Mouse (Mus musculus): ENCODE results near the gene Nphp3. TPM values are rescaled to one million over a fixed set of nuclear protein-coding genes. Genes with fewer than 3 reads are reported as not detected.

Gene Nphp3
- total RNA-seq, 2 experiments from 2014 or later = 4.8 to 5.0 TPM

DNA sequence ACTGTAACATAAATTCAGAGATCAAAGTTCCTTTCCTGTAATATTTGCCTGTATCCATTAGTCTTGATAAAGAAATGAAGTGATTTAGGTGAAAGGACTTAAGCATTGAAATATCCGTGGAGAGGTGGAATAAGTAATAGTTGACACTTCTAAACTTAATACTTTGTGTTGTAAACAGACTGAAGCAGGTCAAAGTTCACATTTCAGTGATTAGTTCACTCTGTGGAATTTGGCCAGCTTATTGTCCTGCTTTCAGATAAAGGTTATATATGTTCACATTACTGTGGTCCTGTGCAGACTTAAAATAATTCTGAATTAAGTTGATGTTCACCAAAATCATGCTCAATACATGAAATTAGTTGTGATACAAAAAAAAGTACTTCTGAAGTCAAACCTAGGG, 62.2 kb downstream of the Nphp3 start:
- no peak for DNase-seq

DNA sequence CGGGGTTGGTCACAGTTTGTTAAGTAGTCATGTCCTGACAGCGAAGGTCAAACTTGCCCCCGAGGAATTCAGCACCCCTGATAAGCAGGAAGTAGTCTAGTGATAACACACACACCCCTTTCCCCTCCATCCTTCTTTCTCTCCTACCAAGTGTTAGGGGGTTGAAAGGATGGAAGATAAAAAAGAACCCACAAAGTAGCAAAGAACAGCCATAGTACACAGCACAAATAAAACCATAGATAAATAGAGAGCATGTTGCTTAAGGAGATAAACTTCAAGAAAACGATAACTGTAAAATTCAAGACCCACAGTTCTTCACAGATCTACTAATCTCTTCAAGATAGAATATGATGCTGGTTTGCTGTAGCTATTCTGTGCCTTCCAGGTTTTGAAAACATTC, 67.9 kb downstream of the Nphp3 start:
- DNase-seq = no peak

DNA sequence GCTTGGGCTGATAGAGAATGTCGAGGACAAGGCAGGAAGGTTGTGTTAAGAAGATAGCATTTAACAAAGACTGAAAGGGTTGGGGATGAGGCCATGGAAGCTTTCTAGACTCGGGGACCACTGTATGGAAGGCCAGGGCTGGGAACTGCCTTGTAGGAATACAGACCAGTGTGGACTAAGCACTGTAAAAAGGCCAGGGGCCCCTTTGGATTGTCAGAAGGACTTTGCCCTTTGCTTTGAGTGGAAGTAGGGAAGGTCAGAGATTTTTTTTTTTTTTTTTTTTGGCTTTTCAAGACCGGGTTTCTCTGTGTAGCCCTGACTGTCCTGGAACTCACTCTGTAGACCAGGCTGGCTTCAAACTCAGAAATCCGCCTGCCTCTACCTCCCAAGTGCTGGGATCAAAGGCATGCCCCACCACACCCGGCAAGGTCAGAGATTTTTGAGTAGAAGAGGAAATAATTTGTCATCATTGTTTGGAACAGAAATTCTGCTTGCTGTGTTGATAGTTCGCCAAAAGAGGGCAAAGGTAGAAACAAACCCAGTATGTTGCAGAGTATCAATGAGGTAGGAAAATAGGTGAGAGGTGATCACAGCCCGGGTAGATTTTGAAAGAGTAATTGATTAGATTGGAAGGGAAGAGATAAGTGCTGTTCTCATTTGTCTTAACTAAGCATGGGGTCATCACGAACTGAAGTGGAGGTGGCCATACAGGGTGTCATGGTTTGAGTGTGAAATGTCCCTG, 68.7 kb downstream of the Nphp3 start:
- DNase-seq = no peak

DNA sequence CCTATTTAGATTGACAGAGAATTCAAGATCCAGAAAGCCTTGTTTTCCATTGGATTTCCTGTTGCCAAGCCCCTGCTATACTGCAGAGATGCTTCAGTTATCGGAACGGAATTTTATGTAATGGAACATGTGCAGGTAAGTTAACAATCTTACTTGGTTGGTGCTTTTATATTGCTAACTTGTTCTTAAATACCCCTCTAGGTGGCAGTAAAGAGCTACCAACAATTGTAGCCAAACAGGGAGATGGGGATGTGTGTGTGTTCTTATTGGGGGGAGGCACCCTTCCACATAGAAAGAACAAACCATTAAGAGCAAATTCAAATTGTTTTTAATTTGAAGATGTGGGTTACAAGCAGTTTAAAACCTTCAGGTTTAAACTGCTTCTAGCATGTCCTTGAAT, 73.5 kb downstream of the Nphp3 start:
- no peak for DNase-seq

DNA sequence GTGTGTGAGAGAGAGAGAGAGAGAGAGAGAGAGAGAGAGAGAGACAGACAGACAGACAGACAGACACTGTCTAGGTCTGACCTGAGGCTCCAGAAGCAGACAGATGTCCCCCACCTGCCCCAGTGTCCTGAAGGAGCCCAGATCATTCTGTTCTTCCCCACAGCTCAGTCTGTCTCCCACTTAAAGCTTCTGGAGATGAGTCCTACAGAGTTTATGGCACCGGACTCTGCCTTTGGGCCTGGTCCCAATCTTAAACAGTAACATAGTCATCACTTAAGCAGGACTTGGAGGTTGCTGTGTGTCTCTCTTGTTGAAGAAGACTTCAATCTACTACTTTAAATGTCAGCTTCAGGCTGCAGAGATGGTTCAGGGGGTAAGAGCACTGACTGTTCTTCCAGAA, 76.4 kb downstream of the Nphp3 start:
- no peak for DNase-seq

DNA sequence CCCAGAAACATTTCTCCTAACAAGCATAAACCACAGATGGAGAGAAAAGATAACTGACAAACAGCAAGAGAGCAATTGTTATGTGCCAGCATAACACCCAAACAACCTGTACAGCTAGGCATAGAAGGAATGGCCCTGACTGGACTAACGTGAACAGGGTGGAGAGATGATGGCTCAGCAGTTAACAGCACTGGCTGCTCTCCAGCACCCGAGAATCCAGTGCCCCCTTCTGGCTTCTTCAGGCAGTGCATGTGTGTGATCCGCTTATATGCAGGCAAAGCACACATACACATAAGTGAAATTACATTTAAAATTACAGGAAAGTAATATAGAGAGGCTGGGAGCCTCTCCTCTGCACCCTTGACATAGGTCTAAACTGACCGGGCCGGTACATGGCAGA, 77.0 kb downstream of the Nphp3 start:
- peak; percentile 53 for DNase-seq

DNA sequence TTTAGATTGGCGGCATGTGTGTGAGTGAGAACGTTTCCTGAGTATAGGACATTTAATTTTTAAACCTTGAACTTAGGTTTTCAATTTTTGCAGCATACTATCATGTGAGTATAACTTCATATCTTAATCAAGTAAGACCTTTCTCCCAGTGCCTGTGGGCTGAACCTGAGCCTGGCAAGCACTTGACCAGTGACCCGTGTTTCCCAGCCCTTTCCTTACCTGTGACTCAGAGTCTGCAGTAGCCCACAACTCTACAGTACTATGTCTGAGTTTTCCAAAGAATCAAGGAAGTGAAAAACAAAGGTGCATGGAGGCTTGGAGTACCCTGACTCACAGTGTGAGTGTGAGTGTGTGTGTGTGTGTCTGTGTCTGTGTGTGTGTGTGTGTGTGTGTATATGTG, 77.7 kb downstream of the Nphp3 start:
- no peak for DNase-seq

DNA sequence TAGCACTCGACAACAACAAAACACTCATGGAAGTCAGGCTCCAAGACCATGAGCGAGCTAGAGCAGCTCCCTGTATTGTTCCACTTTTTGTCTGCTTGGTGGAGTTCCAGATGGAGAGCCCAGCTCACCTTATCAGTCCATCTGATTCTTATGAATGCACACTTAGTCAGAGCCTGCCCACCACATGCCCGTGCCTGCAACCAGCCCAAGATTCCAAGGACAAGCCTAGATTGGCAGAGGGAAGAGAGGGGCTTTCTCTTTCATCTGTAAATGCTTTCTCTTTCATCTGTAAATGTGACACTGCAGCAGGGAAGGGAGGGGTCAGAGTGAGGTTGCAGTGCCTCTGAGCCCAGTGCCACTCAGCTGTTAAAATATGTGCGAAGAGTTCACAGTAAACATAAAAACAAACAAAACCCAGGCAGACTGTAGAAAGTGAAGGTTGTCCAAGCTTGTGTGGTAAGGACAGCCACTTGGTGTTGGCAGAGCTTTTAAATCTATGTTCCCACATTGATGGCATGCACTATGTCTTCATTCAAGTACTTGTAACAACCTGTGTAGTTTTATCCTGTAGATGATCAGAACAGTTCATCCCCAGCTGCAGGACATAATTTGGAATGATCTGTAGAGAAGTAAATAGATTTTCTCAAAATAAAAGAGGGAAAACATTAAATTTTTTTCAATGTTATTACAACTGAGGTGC, 83.5 kb downstream of the Nphp3 start:
- no peak for DNase-seq

DNA sequence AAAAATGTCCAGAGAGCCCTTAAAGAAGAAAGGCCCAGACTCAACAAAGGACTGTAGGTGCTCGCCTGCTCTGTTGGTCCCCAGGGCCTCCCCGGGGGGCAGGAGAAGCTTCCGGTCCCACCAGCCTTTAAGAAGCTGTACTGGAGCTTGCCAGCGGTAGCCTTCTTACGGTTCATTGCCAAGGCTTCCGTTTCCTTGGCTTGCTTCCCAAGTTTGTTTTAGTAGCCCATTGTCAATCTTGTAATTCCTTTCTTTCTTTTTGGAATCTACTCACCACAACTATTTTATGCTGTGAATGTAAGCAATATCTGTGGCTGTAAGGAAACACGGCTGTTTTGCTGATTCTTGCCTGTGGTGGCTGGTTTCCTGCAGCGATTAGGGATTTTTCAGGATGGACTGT, 86.2 kb downstream of the Nphp3 start:
- DNase-seq = peak; percentile 51

DNA sequence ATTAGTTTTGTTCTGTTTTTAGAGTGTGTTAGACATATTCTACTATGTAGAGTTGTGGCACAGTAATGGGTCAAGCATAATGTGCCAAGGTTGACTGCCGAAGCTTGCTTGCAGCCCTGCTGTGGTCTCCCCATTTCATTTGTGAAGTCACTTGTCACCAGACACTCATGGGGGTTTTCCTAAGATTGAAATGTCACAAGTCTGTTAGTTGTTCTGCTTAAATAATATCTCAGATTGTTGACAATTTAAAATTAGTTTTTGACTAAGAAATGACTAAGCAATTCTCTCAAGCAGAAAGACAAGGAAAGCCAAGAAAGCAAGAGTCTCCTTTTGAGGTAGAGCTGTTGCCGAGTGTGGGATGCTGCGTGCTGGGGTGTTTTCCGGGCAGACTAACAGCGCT, 90.6 kb downstream of the Nphp3 start:
- no peak for DNase-seq

Other genes with a start within 250 kb of the Nphp3 start
- 10 to 100 TPM; 17.6 to 21.9 TPM for gene Tmem108, start 240.7 kb upstream of the Nphp3 start, total RNA-seq (2021)
- gene Gm28305, start 38.1 kb downstream of the Nphp3 start, total RNA-seq (2021) = not detected
- gene Uba5, start 60.6 kb downstream of the Nphp3 start, total RNA-seq (2021) = 10 to 100 TPM; 27.5 to 27.7 TPM
- gene Acad11, start 60.8 kb downstream of the Nphp3 start, total RNA-seq (2021) = 10 to 100 TPM; 19.9 to 20.9 TPM
- gene Ackr4, start 124.4 kb downstream of the Nphp3 start, total RNA-seq (2021) = 1 to 10 TPM; 4.3 to 6.3 TPM

All from heart, postnatal 4 days (tissue).